Mouse (Mus musculus) ZHBTc4 (cell line): Measurements from ENCODE around the gene Rcbtb2.

Experiments used
- DNase-seq: peaks from one replicate; pipeline ENCODE4 v3.0.0-alpha.2; 2011; ENCODE audit warnings: low read depth, low spot score

Gene Rcbtb2

DNA sequence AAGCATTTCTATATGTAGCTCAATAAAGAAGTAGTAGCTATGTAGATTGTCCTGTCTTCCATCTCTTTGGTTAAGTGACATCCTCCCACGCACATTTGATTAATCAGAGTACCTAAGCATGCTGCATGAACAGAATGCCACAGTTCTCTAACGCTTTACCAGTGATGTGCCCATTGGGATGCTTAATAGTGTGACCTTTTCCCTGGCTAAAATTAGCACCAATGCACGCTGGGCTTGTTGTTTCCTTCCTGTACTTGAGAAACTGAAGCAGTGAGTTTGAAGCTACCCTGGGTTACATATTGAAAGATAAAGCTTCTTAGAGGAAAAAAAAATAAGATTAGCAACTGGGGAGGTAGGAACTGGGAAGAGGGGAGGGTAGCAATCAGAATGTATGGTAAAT lies 81.2 kb downstream of the Rcbtb2 start:
- DNase-seq = no peak

DNA sequence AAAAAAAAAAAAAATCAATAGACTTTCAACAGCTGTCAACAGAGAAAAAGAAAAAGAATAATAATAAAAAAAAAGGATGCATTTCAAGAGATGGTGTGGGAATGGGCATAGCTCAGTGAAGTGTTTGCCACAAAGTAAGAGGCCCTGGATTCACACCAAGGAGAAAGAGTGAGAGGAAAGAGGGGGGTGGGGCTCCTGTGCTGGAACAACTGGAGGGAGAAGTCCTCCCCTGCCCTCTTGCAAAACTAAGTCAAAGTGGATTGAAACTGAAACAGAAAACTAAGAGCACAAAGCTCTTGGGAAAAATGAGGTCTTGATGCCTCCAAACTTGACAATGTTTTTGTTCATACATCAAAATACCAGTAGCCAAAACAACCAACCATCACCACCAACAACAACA lies 86.4 kb downstream of the Rcbtb2 start:
- no peak for DNase-seq

DNA sequence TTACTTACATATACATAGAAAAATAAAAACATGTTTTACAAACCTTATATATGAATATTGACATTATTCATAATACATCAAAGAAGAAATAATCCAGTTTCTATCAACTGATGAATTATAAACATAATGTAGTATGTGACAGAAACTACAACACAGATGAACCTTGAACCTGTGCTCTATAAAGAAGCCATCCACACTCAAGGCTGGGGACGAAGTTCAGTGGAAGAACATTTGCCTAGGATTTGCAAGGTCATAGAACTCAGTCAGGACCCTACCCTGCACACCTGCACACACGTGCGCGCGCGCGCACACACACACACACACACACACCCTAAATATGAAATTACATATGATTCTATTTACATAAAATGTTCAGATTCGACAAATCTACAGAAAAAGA lies 87.4 kb downstream of the Rcbtb2 start:
- no peak for DNase-seq

DNA sequence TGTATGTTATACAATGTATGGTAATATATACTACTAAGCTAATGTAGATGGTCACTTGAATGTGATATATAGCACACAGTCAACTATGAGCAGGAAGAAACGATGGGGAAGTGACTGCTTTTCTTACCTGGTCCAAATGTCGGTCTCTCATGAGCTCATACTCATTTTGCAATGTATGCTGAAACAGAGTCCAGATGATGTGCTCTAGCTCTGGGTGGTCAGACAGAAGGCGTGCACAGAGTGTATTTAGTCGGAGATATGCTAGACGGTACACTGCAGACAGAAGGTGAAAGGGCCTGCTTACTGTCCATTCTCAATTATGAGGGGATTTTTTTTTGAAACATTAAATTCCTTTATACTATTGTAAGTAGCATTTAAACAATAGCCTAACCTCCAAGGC lies 88.6 kb downstream of the Rcbtb2 start:
- no peak for DNase-seq

DNA sequence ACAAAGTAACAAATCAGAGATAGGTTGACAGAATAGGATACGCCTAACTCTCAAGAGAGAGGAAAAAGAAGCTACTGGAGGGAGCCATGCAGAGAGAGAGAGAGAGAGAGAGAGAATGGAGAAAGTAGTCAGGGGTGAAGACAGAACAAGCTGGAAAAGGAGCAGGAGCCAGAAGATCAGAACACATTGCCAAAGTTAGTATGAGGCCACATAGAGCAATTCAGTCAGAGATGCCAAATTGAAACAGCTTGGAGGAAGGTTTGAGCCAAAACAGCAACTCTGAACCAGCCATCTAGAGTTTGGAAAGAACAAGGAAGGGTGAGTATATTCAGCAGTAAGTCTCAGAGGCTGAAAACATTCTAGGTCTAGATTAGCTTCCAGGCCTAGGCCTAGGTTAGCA lies 94.2 kb downstream of the Rcbtb2 start:
- DNase-seq = no peak

DNA sequence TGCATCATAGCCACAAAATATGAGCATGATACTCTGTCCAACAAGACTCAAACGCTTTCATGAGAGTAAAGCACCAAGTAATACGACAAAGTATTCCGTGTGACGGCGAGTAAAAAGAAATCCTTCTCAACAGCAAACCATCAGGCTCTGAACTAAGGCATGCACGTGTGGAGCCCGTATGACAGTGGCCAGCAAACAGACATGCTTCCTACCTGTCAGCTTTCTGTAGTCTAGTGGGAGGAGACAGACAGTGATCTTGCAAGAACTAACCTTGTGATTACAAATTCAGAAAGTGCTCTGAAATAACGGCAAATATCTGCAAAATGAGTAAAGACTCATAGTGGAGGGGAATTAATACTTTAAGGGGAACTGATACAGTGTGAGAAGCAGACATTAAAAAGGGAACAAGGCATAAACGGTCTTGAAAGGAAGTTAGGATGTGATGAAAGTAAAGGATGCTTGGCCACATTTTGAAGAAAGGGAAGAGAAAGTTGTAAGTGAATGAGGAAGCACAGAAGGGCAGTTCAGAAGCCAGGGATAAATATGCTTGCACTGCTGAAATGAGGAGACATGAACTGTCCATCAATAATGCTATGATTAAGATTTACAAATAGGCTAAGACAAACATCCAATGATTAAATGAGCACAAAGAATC lies 99.6 kb downstream of the Rcbtb2 start:
- no peak for DNase-seq

DNA sequence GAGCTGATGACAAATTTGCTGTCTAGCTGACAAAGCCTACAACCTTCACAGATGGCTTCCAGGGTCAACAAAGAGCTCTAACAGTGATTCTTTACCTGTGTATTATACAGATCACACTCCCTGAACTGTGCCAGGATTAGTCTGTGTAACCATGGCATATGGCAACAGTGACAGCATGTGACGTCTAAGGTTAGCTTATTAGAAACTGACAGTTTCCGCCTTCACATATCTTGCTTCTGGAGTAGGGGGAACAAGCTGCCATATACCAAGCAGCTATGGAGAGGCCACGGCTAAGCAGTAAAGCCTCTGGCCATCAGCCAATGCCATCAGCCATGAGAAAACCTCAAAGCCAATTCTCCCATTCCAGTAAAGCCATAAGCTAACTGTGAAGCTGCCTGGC lies 103.5 kb downstream of the Rcbtb2 start:
- no peak for DNase-seq

DNA sequence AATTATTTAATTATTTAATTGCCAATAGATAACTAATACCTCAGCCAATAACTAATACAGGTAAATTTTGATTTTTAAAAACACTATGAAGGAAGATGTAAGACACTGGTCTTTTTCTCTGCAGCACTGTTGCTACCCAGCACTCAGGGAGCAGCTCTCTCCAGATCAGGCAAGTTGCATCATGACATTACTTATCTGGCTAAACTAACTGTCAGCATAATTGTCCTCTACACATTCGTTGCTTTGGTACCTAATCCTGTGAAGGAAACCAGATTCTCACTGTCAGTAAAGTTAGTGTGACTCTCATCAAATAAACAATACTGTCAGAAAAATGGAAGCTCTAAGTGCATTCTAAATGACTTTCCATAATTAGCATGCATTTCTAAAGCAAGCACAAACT lies 104.0 kb downstream of the Rcbtb2 start:
- no peak for DNase-seq

DNA sequence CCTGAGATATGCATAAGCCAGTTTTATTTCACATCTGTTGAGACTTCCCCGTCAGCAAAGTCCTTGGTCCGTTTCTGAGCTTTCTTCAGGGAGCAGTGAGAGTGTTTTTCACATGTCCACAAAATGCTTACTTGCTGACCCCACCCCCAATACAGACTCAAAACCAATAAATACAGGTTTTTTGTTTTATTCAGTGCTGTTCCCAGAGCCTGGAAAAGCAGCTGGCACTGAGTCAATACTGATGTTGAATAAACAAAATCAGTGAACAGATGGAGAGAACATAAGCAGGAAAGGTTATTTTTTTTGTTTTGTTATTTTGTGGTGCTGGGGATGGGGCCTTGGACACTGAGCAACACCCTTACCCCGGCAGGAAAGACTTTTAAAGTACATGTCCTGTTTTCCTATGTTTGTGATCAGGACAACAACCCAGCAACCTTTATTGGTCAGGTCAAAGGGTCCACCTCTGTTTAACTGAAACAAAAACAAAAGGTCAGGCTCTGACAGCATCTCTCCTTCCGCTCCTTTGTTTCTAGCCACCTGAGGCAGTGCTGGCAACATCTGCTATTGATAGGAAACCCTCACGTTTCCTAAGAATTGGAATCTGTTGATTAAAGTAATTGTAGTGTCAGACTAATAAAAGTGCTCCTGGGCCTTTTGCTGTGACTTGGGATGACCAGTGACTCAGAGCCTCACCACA lies 108.6 kb downstream of the Rcbtb2 start:
- no peak for DNase-seq

DNA sequence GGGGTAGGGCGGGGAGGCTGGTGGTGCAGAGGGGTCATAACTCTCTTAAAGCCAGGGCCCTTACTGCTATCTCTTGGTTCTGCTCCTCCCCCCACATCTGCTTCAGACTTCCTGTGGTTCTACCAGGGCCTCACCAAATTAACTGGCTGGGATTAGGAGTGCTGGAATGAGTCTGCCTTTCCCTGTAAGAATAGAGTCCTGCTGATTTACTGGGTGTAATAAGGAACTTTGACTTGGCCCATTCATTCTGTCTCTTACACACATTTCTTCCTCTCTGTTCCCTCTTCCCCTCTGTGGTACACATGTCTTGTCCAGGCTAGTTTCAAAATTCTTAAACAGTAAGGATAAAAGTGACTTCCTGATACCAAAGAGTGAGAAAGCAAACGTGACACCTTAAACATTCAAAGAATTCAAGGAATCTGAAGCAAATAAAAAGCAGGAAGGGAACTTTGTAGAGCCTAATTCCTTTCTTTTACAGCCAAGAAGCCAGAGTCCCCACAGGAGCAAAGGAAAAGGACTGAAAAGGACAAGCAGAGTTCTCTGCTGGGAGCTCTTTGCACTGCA lies 111.7 kb downstream of the Rcbtb2 start:
- peak; percentile 59 for DNase-seq

DNA sequence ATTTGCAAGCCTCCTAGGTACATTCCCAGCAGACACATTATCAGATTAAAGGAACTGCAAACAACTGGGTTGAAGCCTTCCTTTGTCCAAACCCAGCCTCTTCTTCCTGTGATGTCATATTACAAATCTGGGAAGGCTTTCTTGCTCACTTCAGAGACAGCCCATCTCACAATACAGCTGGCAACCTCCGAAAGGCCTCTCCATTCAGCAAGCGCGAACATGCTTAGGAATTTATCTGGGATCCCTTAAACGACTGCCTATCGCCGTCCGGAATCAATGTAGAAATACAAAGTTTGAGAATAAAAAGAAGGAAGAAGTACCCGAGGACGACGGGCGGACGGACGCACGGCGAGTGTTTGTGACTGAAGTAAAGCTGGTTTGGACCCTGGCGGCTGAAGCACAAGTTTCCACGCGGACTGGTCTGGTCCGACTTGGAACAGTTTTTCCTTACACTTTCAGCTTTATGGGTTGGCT lies 115.0 kb downstream of the Rcbtb2 start, which contains the start of gene Lpar6:
Gene Lpar6, plus strand, starts transcription at position 48 of the 474 bp plus-strand sequence.
- DNase-seq = peak; percentile 63

DNA sequence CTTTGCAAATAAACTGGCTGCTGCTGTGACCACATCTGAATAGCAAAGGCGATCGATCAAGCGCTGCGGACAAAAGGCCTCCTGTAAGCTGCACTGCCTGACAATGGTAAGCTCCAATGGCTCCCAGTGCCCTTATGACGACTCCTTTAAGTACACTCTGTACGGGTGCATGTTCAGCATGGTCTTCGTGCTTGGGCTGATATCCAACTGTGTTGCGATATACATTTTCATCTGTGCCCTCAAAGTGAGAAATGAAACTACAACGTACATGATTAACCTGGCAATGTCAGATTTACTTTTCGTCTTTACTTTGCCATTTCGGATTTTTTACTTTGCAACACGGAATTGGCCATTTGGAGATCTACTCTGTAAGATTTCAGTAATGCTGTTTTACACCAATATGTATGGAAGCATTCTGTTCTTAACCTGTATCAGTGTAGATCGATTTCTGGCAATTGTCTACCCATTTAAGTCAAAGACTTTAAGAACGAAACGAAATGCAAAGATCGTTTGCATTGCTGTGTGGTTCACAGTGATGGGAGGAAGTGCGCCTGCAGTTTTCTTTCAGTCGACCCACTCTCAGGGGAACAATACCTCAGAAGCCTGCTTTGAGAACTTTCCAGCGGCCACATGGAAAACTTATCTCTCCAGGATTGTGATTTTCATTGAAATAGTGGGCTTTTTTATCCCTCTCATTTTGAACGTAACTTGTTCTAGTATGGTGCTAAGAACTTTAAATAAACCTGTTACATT lies 115.8 kb downstream of the Rcbtb2 start:
- DNase-seq = peak; percentile 65

DNA sequence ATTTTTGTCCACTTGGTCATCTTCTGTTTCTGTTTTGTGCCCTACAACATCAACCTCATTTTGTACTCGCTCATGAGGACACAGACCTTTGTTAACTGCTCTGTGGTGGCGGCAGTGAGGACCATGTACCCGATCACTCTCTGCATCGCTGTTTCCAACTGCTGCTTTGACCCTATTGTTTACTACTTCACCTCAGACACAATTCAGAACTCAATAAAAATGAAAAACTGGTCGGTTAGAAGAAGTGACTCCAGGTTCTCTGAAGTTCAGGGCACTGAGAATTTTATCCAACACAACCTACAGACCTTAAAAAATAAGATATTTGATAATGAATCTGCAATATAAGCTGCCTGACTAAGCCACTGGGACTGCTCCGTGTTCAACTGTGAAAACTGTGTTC lies 116.5 kb downstream of the Rcbtb2 start:
- DNase-seq = no peak

DNA sequence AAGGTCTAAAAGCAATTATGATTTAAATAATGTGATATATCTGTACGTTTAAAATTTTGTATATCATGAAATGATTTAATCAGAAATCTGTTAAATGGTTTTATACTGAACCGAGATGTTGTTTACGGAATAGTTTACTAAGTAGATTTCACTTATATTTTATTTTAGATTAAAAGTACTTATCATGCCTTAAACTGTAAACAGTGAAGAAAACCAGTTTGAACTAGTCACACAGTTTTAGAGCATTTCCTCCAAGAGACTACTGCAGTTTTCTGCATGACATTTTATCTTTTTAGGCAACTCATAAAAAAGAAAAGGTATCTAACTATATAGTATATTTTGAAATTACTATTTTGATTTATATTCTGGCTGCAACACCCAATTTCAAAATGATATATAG lies 117.0 kb downstream of the Rcbtb2 start:
- no peak for DNase-seq

DNA sequence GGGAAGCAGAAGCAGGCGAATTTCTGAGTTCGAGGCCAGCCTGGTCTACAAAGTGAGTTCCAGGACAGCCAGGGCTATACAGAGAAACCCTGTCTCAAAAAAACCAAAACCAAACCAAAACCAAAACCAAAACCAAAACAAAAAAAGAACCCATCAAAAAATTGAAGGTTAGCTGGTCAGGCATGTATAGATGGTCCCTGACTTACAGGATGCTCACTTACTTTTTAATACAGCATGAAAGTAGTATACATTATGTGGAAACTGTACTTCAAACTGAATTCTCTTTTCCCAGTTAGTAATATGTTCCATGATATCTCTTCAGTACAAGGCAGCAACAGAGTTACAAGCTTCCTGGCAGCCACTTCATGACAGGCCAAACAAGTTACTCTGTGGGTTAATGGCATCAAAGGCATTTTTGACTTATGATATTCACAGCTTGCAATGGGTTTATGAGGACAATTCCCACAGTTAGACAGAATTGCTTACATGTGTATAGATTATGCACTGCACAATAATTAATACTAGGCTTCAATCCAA lies 121.3 kb downstream of the Rcbtb2 start:
- no peak for DNase-seq

DNA sequence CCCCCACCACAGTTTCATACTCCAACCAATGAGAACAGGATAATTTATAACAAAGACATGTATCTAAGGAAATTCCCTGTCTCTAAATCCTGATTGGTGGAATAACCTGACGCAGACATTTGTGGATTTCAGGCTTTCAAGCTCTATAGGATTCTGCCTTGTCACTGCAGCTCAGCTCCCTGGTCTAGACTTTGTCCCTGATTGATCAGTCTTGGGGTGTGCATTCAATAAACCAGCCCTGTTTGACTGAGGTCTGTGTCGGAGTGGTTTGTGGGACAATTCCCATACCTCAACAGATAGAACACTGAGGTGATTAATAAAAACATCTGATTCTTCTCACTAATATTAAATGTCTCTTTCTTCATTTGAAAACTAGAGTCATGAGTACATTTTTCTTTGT lies 127.2 kb downstream of the Rcbtb2 start:
- no peak for DNase-seq

DNA sequence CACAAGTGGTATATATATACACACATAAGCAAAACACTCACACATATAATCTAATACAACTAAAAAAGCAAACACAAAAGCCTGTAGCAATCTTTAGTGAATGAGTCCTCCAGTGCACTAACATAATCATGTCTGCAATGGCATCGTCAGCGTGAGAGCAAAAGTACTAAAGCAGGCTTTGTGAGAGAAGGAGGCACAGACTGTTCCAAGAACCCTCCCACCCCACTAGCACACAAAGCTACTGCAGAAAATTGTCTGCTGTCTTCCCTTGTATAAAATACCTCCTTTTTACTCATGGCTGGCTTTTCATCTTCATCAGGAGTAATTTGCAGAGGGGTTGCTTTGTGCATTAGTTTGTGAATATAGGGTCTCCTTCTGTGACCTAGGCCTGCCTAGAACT lies 129.4 kb downstream of the Rcbtb2 start:
- DNase-seq = no peak

DNA sequence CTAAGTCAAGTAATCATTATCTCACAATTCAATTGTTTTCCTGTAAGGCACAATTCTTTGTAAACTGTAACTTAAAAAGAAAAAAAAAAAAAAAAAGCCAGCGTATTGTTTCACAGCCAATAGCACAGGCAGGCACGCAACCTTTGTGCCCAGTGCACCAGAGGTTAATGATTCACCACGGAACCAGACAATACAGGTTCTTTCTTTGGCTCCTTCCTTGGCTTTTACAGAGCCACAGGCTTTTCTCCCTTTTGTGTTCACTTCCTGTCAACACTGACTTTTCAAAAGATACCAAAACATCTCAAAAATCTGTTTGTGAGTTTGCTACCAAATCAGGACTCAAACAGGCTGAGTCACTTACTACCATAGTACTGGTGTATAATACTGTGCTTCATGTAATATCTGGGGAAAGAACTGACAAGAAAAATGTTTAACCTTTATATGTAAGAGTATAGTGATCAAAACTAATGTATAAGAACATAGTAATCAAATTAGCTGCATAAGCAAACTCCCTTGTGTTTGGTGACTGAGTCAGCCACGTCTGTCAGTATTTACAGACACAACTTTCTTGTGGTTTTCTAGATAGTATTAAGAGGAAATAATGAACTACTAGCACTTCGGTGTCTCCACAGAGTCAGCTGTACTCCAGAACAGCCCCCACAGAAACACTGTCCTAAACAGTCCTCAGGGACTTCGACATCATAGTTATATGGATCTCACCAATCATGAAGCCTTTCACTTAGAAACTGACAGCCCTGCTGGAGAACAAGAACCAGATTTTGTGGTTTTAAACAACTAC lies 130.8 kb downstream of the Rcbtb2 start:
- DNase-seq = peak; percentile 60

DNA sequence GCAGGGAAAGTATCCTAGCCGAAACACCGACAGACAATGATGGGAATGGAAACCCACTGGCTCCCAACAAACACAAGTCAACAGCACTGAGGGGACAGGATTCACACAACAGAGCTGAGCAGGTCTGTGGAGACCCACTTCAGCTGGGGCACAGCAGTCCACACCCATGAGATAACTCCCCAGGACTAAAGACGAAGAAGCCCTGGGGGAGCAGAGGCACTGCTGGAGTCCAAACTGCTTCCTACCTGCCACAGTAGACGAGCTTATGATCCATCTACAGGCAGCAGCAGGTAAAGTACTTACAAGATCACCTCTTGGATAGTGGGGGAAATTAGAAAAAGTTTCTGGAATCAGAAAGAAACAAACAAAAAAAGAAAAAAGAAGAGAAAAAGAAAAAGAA lies 131.6 kb downstream of the Rcbtb2 start:
- DNase-seq = no peak

DNA sequence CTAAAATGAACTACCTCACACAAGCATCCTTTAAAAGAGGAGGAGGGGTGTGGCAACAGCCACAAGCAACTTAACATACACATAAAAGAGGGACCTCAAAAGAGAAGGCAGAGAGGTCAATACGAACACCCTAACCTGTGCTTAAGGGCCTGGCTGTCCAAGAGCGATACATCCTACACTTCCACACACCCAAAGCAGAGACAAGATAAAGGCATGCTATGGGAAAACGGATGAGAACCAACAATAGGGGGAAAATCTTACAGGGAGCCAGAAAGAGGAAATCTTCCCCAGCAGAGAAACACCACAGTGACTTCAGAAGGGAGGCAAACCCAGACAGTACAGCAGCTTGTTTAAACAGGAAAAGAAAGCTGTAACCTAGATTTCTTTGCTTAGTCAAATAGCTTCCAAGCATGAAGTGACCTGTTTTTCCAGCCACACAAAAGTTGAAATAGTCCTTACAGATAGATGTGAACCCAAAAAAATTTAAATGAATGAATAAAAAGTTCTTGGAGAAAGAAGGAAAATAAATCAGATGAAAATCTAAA lies 132.7 kb downstream of the Rcbtb2 start:
- DNase-seq = no peak

DNA sequence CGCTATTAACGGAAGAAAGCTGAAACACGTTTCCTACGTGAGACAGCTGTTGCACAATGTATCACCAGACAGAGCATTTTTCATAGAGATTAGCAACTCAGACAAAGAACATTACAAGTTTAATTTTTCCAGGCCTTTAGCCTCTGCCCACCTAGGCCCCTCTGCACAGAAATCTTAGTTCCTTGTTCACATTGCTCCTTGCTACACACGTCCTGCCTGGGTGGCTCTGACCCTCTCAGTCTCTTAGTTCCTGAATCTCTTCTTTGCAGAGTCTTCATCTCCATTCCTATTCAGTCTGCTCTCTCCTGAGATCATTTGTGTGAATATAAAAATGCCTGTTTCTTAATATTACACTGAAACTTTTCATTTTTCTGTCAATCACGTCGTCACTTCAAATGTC lies 134.5 kb downstream of the Rcbtb2 start:
- DNase-seq = no peak
